Mouse (Mus musculus): ENCODE data around the gene Fgfr2. TPM values are rescaled to one million over a fixed set of nuclear protein-coding genes. Genes with fewer than 3 reads are reported as not detected.
A peak's percentile ranks its signal among the peaks of the same experiment; 100 is the strongest.

Gene Fgfr2
- total RNA-seq, 2 experiments from 2014 or later, result 1.7 to 3.7 TPM

DNA sequence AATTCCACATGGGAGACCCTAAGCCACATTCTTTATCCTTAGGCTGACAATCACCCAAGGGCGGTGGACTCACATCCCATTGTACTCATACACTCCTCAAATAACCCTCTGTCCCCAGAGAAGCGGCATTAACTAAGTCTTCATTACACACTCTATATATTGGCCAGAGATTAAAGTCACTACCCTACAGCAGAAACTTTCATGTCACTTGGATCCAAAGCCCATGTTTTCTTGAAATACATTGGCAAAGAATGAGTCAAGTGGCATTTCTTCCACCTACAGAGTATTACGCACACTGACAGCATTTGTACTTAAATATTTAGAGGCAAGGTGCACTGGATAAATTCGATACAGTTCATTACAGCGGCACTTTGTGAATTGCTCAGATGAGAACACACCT lies 850.2 kb downstream of the Fgfr2 start:
- ATAC-seq (replicated peaks; ENCODE audit: low FRiP score, poor library complexity, severe bottlenecking), result no peak

DNA sequence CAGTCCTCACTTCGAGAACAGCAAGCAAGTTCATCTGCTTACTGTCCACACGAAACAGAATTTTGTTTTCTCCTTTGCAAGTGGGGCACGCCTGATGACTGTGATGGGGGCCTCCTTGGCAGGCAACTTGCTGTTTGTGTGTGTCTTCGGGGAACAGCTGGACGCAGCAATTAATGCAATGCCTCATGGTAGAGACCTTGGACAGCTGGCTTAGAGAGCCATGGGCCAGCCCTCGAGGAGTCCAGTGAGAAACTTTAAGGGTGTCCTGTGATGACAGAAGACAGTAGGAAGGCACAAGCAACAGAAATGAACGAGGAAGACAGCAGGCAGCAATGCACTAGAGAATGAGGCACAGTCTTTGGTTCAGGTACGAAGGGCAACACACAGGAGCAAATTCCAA lies 852.8 kb downstream of the Fgfr2 start:
- ATAC-seq (replicated peaks; ENCODE audit: low FRiP score, poor library complexity, severe bottlenecking), result no peak

DNA sequence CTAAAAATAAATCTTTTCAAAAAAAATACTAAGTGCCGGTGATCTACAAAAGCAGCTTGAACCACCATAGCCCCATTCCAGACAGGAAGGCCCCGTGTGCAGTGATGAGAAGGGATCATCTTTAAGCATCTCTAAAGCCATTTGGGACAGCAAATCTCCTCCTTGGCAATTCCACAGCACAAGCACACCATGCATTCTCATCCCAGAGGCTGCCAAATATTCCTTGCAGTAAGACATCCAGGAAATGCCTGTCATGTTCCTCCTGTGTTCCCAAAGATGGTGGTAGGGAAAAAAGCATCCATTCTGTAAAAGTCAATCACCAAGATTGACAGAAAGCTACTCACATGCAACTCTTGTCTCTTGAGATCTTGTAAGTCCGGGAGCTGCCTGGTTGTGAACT lies 853.5 kb downstream of the Fgfr2 start:
- no peak for ATAC-seq (replicated peaks; ENCODE audit: low FRiP score, poor library complexity, severe bottlenecking)

DNA sequence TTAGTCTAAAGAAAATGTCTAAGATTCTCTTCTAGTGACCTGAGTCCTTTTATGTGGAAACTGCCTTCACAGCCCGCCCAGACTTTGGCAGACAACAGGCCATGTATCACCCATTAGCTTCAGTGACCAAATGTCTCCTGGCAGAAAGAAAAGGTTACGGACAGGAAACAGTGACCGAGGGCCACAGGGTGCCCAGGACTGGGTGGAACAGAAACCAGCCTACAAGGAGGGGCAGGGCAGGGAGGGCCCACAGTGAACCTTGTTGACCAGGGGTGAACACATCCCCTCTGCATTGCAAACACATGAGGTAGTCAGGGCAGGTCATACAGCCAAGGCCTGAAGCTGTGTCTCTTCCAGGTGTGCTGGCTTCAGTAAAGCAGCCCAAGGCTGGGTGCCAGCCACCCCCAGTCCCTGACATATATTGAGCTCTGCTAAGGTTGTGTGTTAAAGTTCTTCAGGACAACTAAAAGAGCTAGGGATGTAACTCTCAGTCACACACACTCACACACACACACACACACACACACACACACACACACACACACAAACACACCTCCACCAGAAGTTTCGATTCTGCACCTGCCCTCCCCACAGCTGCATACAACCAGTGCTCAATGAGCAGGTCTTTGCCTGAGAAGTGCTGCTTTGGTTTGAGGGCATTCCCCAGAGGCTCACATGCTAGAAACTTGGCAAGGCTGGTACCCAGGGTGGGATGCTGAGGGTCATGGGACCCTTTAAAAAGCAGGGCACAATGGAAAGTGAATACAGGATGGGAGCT lies 855.2 kb downstream of the Fgfr2 start:
- no peak for ATAC-seq (replicated peaks; ENCODE audit: low FRiP score, poor library complexity, severe bottlenecking)

DNA sequence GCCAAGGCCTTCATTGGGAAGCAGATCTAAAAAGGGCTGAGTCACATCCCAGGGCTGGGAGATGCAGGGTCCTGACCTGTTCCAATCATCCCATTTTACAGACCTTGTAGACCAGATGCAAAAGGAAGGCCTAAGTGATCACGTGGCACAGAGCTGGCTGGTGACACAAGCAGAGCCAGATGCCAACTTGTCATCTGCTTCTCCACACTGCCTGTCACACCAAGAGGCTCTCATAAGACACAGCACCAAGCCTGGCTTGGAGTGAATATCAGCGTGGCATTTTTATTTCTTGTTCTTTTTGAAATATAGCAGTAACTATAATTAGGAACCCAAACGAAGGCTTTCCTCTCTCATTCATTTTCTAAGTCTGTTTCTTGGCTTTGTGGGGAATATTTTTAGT lies 858.4 kb downstream of the Fgfr2 start:
- no peak for ATAC-seq (replicated peaks; ENCODE audit: low FRiP score, poor library complexity, severe bottlenecking)

DNA sequence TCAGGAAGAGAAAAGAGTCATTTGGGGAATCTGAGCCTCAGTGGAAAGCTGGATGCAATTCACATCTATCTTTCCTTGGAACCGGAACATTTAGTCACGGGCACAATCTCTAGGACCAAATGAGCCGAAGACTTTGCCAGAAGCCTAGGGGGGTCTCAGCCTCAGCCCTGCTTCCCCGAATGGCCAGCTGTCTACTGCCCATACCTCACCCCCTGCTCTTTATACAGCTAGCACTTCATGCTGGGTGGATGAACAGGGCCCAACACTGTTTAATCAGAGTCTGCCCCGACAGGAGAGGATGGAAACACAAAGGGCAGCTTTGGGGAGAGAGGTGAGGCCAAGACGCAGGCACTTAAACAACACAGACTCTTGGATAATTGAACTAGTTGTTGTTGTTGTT lies 860.0 kb downstream of the Fgfr2 start:
- no peak for ATAC-seq (replicated peaks; ENCODE audit: low FRiP score, poor library complexity, severe bottlenecking)

DNA sequence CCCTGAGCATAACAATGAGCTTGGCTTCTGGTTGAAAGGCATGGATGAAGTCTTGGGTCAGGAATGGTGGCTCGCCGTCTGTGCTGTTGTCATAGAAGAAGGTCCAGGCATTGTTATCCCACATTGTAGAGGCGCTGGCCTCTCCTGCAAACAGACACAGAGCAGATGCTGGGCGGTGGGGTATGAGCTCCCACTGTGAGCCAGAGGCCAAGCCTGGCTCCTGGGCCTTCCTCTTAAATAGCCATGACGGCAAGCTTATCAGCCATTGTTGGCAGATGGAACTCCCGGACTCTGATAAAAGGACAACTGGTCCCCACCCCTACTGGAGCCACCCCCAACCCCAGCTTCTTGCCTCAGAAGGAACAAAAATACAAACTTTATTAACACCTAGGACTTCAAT lies 860.5 kb downstream of the Fgfr2 start:
- ATAC-seq (replicated peaks; ENCODE audit: low FRiP score, poor library complexity, severe bottlenecking), result peak; percentile 37; the same call in 1 of the 2 replicates

- ATAC-seq (replicated peaks; ENCODE audit: low FRiP score, poor library complexity, severe bottlenecking), result peak; percentile 86
Observed at GRCm38 (mm10) chr7:132261885-132262284, 861.3 kb downstream of the Fgfr2 start.

DNA sequence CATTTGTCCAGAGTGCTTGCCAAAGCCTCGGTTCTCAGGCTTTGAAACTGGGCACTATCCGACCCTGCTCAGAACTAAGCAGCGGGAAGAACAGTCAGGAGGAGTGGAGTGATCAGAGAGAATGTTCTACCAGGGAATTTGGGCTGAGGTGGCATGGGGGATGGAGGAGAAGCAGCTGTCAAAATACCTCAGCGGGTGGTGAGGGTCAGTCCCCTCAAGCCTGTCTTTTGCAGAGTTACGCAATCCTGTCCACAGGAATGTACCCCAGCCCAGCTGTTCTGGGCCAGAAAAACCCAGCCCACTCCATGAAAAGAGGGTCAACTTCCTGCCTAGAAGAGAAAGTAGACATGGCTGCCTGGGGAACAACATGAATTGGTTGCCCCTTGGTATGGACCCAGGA lies 862.5 kb downstream of the Fgfr2 start:
- no peak for ATAC-seq (replicated peaks; ENCODE audit: low FRiP score, poor library complexity, severe bottlenecking)

GRCm38 (mm10) chr7:132258817-132259216 lies 864.3 kb downstream of the Fgfr2 start:
- ATAC-seq (replicated peaks; ENCODE audit: low FRiP score, poor library complexity, severe bottlenecking), result no peak

GRCm38 (mm10) chr7:132258216-132258615 lies 864.9 kb downstream of the Fgfr2 start:
- ATAC-seq (replicated peaks; ENCODE audit: low FRiP score, poor library complexity, severe bottlenecking), result no peak

DNA sequence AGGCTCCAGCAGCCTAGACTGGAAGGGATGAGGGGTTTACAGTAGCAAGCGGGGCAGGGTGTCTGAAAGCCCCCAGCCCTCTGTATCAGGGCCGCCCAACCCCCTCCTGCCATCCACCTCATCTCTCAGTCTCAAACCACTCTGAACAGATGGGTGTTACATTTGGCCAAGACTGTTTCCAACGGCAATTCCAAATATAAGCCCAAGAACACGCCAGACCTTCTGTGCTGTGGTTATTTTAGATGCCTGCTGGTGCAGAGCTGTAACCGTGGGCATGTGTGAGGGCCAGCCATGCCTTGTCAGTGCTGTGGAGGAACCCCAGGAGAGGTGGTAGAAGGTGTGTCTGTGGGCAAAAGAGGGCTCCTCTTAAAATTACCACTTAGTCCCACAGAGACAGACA lies 869.6 kb downstream of the Fgfr2 start:
- ATAC-seq (replicated peaks; ENCODE audit: low FRiP score, poor library complexity, severe bottlenecking), result no peak

DNA sequence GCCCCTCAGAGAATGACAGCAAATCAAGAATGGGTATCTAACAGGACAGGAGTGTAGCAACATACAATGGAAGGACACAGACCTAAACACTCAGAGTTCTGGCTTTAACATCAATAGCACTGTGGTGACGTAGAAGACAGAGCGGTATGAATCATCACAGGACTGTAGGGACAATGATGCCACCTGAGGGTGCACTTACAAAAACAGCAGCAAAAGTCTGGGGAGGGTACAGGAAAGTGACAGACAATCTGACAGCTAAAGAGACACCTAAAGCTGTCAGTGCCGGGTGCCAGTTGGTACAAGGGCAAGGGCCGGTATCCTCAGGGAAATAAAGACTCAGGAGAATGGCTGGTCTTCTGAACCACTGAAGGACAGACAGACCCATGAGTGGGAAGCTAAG lies 870.1 kb downstream of the Fgfr2 start:
- no peak for ATAC-seq (replicated peaks; ENCODE audit: low FRiP score, poor library complexity, severe bottlenecking)

- no peak for ATAC-seq (replicated peaks; ENCODE audit: low FRiP score, poor library complexity, severe bottlenecking)
Observed at GRCm38 (mm10) chr7:132249563-132250119, 873.5 kb downstream of the Fgfr2 start.

DNA sequence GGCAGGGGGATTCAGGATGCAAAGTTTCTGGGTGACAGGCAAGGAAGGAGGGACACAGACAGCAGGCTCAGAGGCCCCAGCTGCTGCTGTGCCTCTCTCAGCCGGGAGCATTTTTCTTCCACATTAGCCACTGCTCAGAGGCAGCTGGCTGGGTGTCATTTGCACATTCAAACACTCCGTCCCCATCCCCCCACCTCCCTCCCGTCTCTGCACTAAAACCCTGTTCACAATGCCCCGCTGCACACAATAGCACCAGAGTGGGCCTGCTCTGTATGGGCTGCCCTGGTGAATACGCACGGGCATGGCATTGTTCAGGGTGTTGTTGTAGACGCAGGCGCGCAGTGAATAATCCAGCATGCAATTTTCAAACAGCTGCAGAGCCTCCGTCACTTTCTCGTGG lies 875.6 kb downstream of the Fgfr2 start:
- ATAC-seq (replicated peaks; ENCODE audit: low FRiP score, poor library complexity, severe bottlenecking), result no peak

GRCm38 (mm10) chr7:132247091-132247490 lies 876.1 kb downstream of the Fgfr2 start:
- no peak for ATAC-seq (replicated peaks; ENCODE audit: low FRiP score, poor library complexity, severe bottlenecking)

GRCm38 (mm10) chr7:132245730-132246129 lies 877.4 kb downstream of the Fgfr2 start:
- ATAC-seq (replicated peaks; ENCODE audit: low FRiP score, poor library complexity, severe bottlenecking), result no peak

GRCm38 (mm10) chr7:132244637-132245036 lies 878.5 kb downstream of the Fgfr2 start:
- ATAC-seq (replicated peaks; ENCODE audit: low FRiP score, poor library complexity, severe bottlenecking), result no peak

DNA sequence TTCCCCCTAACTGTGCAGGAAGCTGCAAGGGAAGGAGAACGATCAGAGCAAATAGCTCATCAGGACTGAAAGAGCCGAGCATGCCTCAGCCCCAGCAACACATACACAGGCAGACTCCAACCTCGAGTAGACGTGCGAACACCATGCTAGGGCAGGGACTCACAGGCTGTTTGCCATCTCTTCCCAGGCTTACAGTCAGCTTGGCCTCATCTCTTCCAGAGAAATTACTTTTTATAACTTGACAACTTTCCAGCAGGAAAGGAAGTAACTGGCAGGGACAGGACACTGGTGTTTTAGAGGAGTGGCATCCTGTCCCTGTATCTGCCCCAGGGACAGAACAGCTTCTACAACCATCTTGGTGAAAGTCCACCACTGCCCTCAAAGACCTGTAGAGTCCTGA lies 879.9 kb downstream of the Fgfr2 start:
- ATAC-seq (replicated peaks; ENCODE audit: low FRiP score, poor library complexity, severe bottlenecking), result no peak

- peak; percentile 62; the same call in 1 of the 2 replicates for ATAC-seq (replicated peaks; ENCODE audit: low FRiP score, poor library complexity, severe bottlenecking)
Observed at GRCm38 (mm10) chr7:132242617-132243141, 880.5 kb downstream of the Fgfr2 start.

- no peak for ATAC-seq (replicated peaks; ENCODE audit: low FRiP score, poor library complexity, severe bottlenecking)
Observed at GRCm38 (mm10) chr7:132238921-132239320, 884.2 kb downstream of the Fgfr2 start.
